Mouse (Mus musculus): ENCODE measurements around the gene Aldh1l2.
"Not testable (repeated sequence)": the region's sequence is repeated elsewhere in the genome, so short reads cannot be mapped to it uniquely, and the experiment has no call there.

Gene Aldh1l2

GRCm38 (mm10) chr10:83533910-83534283, at the start of gene Aldh1l2:
TSS of gene Aldh1l2 (minus strand) at chr10:83534140.
- DNase-seq (ENCODE audit: low read depth, low spot score) = peak; percentile 56

GRCm38 (mm10) chr10:83565449-83566441, 31.8 kb upstream of the Aldh1l2 start:
- DNase-seq (ENCODE audit: low read depth, low spot score) = no peak

GRCm38 (mm10) chr10:83563005-83563404, 29.1 kb upstream of the Aldh1l2 start:
- DNase-seq (ENCODE audit: low read depth, low spot score) = no peak

- DNase-seq (ENCODE audit: low read depth, low spot score) = no peak
Observed at GRCm38 (mm10) chr10:83545341-83545740, 11.4 kb upstream of the Aldh1l2 start.

- no peak for DNase-seq (ENCODE audit: low read depth, low spot score)
Observed at GRCm38 (mm10) chr10:83544103-83544479, 10.2 kb upstream of the Aldh1l2 start.

- peak; percentile 54 for DNase-seq (ENCODE audit: low read depth, low spot score)
Observed at GRCm38 (mm10) chr10:83543439-83544102, 9.6 kb upstream of the Aldh1l2 start, which contains the start of gene Washc4. TSS of gene Washc4 (plus strand) at chr10:83543752.

GRCm38 (mm10) chr10:83542241-83542640, 8.3 kb upstream of the Aldh1l2 start:
- DNase-seq (ENCODE audit: low read depth, low spot score) = no peak

- no peak for DNase-seq (ENCODE audit: low read depth, low spot score)
Observed at GRCm38 (mm10) chr10:83540092-83540491, 6.2 kb upstream of the Aldh1l2 start.

- no peak for DNase-seq (ENCODE audit: low read depth, low spot score)
Observed at GRCm38 (mm10) chr10:83539311-83539980, 5.5 kb upstream of the Aldh1l2 start.

- no peak for DNase-seq (ENCODE audit: low read depth, low spot score)
Observed at GRCm38 (mm10) chr10:83536436-83536835, 2.5 kb upstream of the Aldh1l2 start.

- no peak for DNase-seq (ENCODE audit: low read depth, low spot score)
Observed at GRCm38 (mm10) chr10:83533258-83533909, 556 bp downstream of the Aldh1l2 start.

- no peak for DNase-seq (ENCODE audit: low read depth, low spot score)
Observed at GRCm38 (mm10) chr10:83530384-83530967, 3.5 kb downstream of the Aldh1l2 start.

GRCm38 (mm10) chr10:83524238-83524637, 9.7 kb downstream of the Aldh1l2 start:
- DNase-seq (ENCODE audit: low read depth, low spot score) = not testable (repeated sequence)

GRCm38 (mm10) chr10:83520990-83521389, 12.9 kb downstream of the Aldh1l2 start:
- DNase-seq (ENCODE audit: low read depth, low spot score) = no peak

GRCm38 (mm10) chr10:83513736-83514135, 20.2 kb downstream of the Aldh1l2 start:
- DNase-seq (ENCODE audit: low read depth, low spot score) = no peak

- no peak for DNase-seq (ENCODE audit: low read depth, low spot score)
Observed at GRCm38 (mm10) chr10:83511304-83511703, 22.6 kb downstream of the Aldh1l2 start.

- DNase-seq (ENCODE audit: low read depth, low spot score) = no peak
Observed at GRCm38 (mm10) chr10:83508962-83509660, 24.8 kb downstream of the Aldh1l2 start.

GRCm38 (mm10) chr10:83497321-83497720, 36.6 kb downstream of the Aldh1l2 start:
- DNase-seq (ENCODE audit: low read depth, low spot score) = no peak

- no peak for DNase-seq (ENCODE audit: low read depth, low spot score)
Observed at GRCm38 (mm10) chr10:83490506-83490905, 43.4 kb downstream of the Aldh1l2 start.

GRCm38 (mm10) chr10:83477286-83477685, 56.7 kb downstream of the Aldh1l2 start:
- no peak for DNase-seq (ENCODE audit: low read depth, low spot score)
